Mouse (Mus musculus): ENCODE data around the gene Pik3r5.
A peak's percentile ranks its signal among the peaks of the same experiment; 100 is the strongest.

GRCm38 (mm10) chr11:68390381-68391287 lies 41.3 kb upstream of the Pik3r5 start:
- TF ChIP-seq EP300 (IDR thresholded peaks at IDR 0.05; ENCODE audit: low read depth) = peak; percentile 99
- no peak for TF ChIP-seq CTCF (IDR thresholded peaks at IDR 0.05; ENCODE audit: low read depth)
